Mouse (Mus musculus) intestine, embryonic 16.5 days (tissue): ENCODE measurements around the gene Bcl11b. TPM values are rescaled to one million over a fixed set of nuclear protein-coding genes. Genes with fewer than 3 reads are reported as not detected.

Experiments
- ATAC-seq: fragments of 200-750 bp; cut with Nextera tagmentation; 2 replicates; pipeline ENCODE4 v1.8.0; 2017; ENCODE audit warnings: moderate TSS enrichment, moderate library complexity
- H3K27ac ChIP-seq: fragments of 300-500 bp; sonication (generic); 2 replicates; pipeline ENCODE4 v1.5.1; 2014; ENCODE audit warnings: mild to moderate bottlenecking, low read length
- H3K27me3 ChIP-seq: fragments of 300-500 bp; sonication (generic); replicated peaks from 2 replicates; pipeline ENCODE4 v1.6.1; 2014; ENCODE audit warnings: low read length, control low read depth, mixed read lengths; ENCODE audit not compliant: control insufficient read depth, insufficient read depth
- H3K36me3 ChIP-seq: fragments of 300-500 bp; sonication (generic); 2 replicates; pipeline ENCODE4 v1.6.1; 2014; ENCODE audit warnings: low read length, control low read depth; ENCODE audit not compliant: control insufficient read depth, insufficient read depth
- H3K4me1 ChIP-seq: fragments of 300-500 bp; sonication (generic); 2 replicates; pipeline ENCODE4 v1.6.1; 2014; ENCODE audit warnings: low read length, control low read depth, mixed read lengths; ENCODE audit not compliant: control insufficient read depth, insufficient read depth
- H3K4me2 ChIP-seq: fragments of 300-500 bp; sonication (generic); 2 replicates; pipeline ENCODE4 v1.6.1; 2014; ENCODE audit warnings: low read depth, low read length, control low read depth
- H3K4me3 ChIP-seq: fragments of 300-500 bp; sonication (generic); 2 replicates; pipeline ENCODE4 v1.5.1; 2014; ENCODE audit warnings: mild to moderate bottlenecking, low read length
- H3K9ac ChIP-seq: fragments of 300-500 bp; sonication (generic); 2 replicates; pipeline ENCODE4 v1.6.1; 2014; ENCODE audit warnings: low read depth, low read length
- H3K9me3 ChIP-seq: fragments of 300-500 bp; sonication (generic); 2 replicates; pipeline ENCODE4 v1.6.1; 2016; ENCODE audit warnings: low read length, control low read depth; ENCODE audit not compliant: control insufficient read depth
- WGBS: fragments of 180-500 bp; shearing (Covaris S2); extraction: QIAGEN DNeasy Blood & Tissue Kit; methylation state at CpG from one replicate; pipeline ENCODE4 v1.1.7; 2014; 5-methylcytosine and 5-hydroxymethylcytosine counted together
- polyA plus RNA-seq: library from polyadenylated mRNA; unstranded; fragments of >200 nt; fragmentation: Nextera tagmentation; extraction: Ambion mirVana; gene quantifications from 2 replicates; pipeline ENCODE4 v1.2.1, GENCODE M21; 2015

Bcl11b gene
- polyA plus RNA-seq, 1 experiment from 2014 or later: 3.4 TPM

DNA sequence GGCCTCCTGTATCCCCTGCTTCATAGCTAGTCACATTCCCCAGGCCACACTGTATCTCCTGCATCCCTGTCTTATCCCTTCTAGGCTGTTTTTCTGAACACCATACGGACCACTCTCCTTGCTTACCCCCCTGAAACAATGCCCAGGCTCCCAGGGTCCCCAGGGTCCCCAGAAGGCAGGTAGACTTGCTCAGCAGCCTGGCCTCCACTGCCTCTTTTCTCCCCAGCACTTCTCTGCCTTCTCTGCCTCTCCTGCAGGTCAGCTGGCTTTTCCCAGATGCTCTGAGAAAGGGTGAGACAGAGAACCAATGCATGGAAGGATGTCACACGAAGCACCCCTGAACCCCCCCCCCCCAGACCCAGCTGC is 2.7 kb downstream of the Bcl11b start:
- no peaks in the 10 kb centered on the region for H3K36me3 ChIP-seq
- no peaks in the 10 kb centered on the region for H3K9me3 ChIP-seq

DNA sequence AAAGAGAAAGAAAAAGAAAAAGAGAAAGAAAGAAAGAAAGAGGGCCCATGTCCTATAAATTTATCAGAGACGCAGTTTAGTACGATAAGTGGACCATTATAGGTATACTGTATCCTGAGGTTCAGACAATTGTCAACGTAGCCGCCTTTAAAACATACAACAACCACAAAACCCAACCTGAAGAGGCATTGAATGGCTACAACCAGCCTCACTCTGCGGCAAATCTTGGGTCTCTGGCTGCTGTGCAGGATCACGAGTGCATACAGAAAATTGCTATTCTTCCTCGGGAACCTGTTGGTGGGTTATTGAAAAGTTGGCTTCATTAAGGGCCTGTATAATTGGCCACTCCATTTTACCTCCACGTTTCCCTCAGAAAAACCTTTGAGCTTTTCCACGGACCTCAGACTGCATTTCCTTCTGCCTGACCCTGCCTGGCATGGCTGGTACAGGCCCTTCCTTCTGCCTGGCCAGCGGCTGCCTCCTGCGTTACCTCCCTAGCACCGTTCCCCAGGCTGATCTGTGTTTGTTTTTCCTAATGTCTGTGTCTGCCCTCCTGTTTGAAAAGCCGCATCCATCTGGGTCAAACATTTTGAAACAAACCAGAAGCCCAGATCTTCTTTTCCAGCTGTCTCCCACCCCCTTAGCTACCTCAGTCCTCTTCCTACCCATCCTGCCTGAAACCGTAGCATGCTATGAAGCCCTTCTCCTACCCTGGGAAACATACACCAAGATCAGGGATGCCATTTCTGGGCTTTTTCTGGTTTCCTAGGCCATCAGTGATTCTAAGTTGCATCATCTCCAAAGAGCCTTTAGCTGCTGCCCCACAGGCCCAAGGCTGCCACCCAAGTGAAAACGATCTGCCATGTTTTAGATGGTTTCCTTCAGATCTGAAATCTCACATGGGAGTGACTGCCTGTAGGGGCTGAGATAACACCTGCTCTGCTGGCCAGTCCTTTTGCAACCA is 3.4 kb downstream of the Bcl11b start:
- no peaks in the 10 kb centered on the region for H3K36me3 ChIP-seq
- ATAC-seq: no peak
- 63% methylated on average over 15 of the region's 15 CpGs for WGBS
- H3K9ac ChIP-seq: peak overlapping the region; percentile 93
- H3K9me3 ChIP-seq: no peaks in the 10 kb centered on the region
- 0 out of 2 replicates have a peak, but pooled peaks cover 3% of the 10 kb centered on the region for H3K27me3 ChIP-seq
- H3K27ac ChIP-seq: no peak overlapping the region
- peaks cover 20% of the 10 kb centered on the region for H3K4me1 ChIP-seq
- peak overlapping the region; percentile 89 for H3K4me3 ChIP-seq
- peak overlapping the region; percentile 89 for H3K4me2 ChIP-seq

More for the DNA sequence above, 2.7 kb downstream of the Bcl11b start:
- H3K27ac ChIP-seq: no peak overlapping the region
- H3K4me2 ChIP-seq: peak overlapping the region; percentile 89
- peak overlapping the region; percentile 89 for H3K4me3 ChIP-seq
- H3K27me3 ChIP-seq: peaks cover 7% of the 10 kb centered on the region; the same call in 1 of the 2 replicates
- H3K9ac ChIP-seq: peak overlapping the region; percentile 93
- WGBS: 31% methylated on average over 2 of the region's 2 CpGs
- peaks cover 27% of the 10 kb centered on the region for H3K4me1 ChIP-seq
- ATAC-seq: no peak

DNA sequence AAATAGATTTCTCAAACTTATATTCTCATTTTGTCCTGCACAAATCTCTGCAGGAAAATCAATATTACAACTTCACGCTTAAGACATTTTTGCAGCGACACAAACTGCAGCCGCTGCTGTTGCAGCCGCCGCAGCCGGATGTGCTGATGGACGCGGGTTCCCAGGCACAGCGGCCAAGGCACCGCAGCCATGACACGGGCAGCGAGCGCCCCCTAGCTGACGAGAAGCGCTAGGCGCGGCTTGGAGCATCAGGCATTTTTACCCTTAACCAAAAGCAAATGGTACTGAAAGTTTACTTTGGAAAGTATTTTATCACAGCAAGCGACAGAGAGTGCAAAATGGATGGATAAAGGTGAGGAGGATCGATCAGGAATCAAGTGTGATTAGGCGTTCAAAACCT is 4.7 kb downstream of the Bcl11b start:
- H3K27me3 ChIP-seq: no peaks in the 10 kb centered on the region
- no peak overlapping the region for H3K9ac ChIP-seq
- no peak overlapping the region for H3K27ac ChIP-seq
- H3K4me1 ChIP-seq: peaks cover 18% of the 10 kb centered on the region
- 2% methylated on average over 20 of the region's 20 CpGs for WGBS
- ATAC-seq: 0 out of 2 replicates have a peak, but pooled peaks have one; percentile 35
- H3K9me3 ChIP-seq: no peaks in the 10 kb centered on the region
- peak overlapping the region; percentile 15; the same call in 1 of the 2 replicates for H3K4me3 ChIP-seq
- H3K4me2 ChIP-seq: peak overlapping the region; percentile 39; the same call in 1 of the 2 replicates
- H3K36me3 ChIP-seq: no peaks in the 10 kb centered on the region

DNA sequence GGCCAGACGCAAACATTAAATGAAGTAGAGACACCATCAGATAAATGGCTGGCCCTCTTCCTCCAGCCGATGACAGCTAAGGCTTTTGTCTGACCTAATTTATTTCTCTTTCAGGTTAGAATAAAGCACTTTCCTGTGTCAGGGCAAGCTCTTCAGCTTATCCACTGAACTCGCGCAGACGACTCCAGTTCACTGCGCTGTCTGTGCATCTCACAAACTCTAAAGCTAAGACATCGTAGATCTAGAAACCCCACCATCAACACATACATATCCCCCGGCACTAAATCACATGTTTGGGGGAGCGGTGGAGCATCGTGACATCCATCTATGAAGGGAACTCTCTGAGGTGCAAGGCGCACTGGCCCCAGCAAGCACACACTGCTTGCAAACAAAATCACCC is 5.5 kb downstream of the Bcl11b start:
- peaks cover 18% of the 10 kb centered on the region for H3K4me1 ChIP-seq
- 62% methylated on average over 11 of the region's 11 CpGs for whole genome bisulfite sequencing
- no peak overlapping the region for H3K9ac ChIP-seq
- no peak overlapping the region for H3K27ac ChIP-seq
- no peak for ATAC-seq
- peak overlapping the region; percentile 39; the same call in 1 of the 2 replicates for H3K4me2 ChIP-seq
- H3K4me3 ChIP-seq: no peak overlapping the region
- no peaks in the 10 kb centered on the region for H3K36me3 ChIP-seq
- H3K27me3 ChIP-seq: no peaks in the 10 kb centered on the region
- no peaks in the 10 kb centered on the region for H3K9me3 ChIP-seq

DNA sequence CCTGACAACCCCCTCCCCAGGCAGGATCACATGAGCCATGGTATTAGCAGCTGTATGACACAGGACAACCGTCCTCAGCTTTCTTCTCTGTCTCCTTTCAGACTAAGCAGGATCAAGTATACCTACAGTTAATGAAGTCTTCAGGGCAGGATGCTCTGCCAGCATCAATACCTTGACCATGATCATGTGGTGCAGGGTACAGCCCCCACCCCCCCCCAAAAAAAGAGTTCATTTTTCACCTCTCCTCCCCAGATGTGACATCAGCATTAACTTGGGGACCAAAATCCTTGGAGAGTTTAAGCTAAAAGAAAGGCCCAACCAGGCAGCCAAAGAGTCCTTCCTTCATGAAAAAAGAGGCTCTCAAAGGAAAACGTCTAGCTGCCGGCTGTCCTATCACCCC is 6.2 kb downstream of the Bcl11b start:
- H3K27me3 ChIP-seq: no peaks in the 10 kb centered on the region
- no peak overlapping the region for H3K4me3 ChIP-seq
- no peaks in the 10 kb centered on the region for H3K36me3 ChIP-seq
- peaks cover 18% of the 10 kb centered on the region for H3K4me1 ChIP-seq
- H3K4me2 ChIP-seq: no peak overlapping the region
- ATAC-seq: no peak
- no peak overlapping the region for H3K9ac ChIP-seq
- WGBS: 46% methylated on average over 3 of the region's 3 CpGs
- no peaks in the 10 kb centered on the region for H3K9me3 ChIP-seq
- no peak overlapping the region for H3K27ac ChIP-seq

DNA sequence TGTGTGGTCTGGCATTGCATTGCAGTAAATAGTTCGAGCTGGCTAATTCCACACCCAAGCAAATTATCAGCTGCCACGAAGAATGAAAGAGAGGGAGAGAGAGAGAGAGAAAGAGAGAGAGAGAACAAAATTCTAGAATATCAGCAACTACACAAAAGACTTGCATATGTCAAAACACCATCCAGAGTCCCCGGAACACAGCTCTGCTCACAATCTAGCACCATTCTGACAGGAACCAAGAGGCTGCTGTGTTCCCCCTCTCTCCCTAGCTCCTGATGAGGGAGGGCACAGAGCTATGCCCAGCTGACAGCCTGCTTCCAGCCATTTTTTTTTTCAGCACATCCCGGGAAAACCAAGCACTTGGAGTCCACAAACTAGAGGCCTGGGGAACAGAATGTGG is 6.6 kb downstream of the Bcl11b start:
- Histone ChIP-seq H3K27ac (no peak overlapping the region), H3K9ac (no peak overlapping the region), H3K4me1 (peaks cover 15% of the 10 kb centered on the region), H3K4me2 (no peak overlapping the region), H3K9me3 (no peaks in the 10 kb centered on the region), H3K4me3 (no peak overlapping the region), H3K36me3 (no peaks in the 10 kb centered on the region), H3K27me3 (no peaks in the 10 kb centered on the region)
- 55% methylated on average over 4 of the region's 4 CpGs for whole genome bisulfite sequencing
- no peak for ATAC-seq

DNA sequence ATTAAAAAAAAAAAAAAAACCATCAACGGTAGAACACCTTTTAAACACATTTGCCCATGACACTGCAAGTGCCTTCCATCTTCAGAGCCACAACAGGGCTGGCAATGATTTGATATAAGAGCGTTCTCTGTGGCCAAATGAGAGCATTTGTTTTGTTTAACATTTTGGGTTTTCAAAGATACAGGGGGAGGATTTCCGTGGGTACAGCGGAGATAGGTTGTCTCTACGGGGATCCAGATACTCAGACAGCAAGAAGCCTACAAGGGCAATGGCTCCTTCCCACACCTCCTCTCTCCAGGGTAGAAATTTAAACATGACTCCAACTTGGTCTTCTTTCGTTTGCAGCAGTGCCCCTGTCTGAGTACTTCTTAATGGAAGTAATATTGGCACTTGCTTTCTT is 7.2 kb downstream of the Bcl11b start:
- H3K4me2 ChIP-seq: no peak overlapping the region
- H3K36me3 ChIP-seq: no peaks in the 10 kb centered on the region
- H3K27ac ChIP-seq: no peak overlapping the region
- no peaks in the 10 kb centered on the region for H3K27me3 ChIP-seq
- peaks cover 15% of the 10 kb centered on the region for H3K4me1 ChIP-seq
- 76% methylated on average over 6 of the region's 6 CpGs for WGBS
- no peak overlapping the region for H3K9ac ChIP-seq
- no peak for ATAC-seq
- no peaks in the 10 kb centered on the region for H3K9me3 ChIP-seq
- H3K4me3 ChIP-seq: no peak overlapping the region

DNA sequence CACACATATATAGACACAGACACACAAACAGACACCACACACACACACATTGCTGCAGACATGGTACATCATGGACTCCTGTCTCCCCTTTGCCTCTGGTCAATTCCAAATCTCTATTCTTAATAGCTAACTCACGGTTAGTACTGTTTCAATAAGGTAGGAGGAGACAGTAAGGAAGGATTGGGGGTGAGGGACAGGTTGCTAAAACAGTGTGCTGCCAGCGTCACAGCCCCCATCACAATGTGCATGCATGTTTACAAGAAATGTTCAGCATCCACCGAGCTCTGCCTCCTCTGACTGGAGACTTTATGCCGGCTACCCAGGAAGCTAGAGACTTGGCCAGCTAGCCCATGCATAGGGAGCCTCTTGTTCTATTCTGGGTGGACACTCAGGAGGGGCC is 9.0 kb downstream of the Bcl11b start:
- no peaks in the 10 kb centered on the region for H3K27me3 ChIP-seq
- no peak for ATAC-seq
- no peak overlapping the region for H3K4me2 ChIP-seq
- H3K4me1 ChIP-seq: peaks cover 17% of the 10 kb centered on the region
- no peak overlapping the region for H3K4me3 ChIP-seq
- peaks cover 2% of the 10 kb centered on the region; the same call in 1 of the 2 replicates for H3K36me3 ChIP-seq
- no peaks in the 10 kb centered on the region for H3K9me3 ChIP-seq
- no peak overlapping the region for H3K27ac ChIP-seq
- no peak overlapping the region for H3K9ac ChIP-seq
- WGBS: 52% methylated on average over 4 of the region's 4 CpGs

DNA sequence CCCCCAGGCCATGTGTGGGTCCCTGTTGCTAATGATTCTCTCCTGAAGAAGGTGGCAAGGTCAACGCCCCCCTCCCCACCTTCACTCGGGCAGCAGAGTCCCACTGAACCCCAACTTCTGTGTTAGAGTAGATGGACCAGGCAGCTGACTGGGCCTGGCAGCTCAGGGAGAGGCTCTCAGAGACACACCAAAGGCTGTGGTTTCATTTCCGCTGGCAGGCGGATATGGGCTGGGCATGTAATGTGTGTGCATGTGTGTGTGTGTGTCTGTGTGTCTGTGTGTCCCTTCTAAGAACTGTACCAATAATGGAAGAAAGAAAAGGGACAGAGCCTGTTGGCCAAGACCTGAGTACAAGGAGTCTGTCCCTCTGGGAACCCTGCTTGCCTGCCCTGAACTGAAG is 10.4 kb downstream of the Bcl11b start:
- Histone ChIP-seq H3K9me3 (no peaks in the 10 kb centered on the region), H3K27me3 (no peaks in the 10 kb centered on the region), H3K9ac (no peak overlapping the region), H3K4me2 (no peak overlapping the region), H3K4me3 (no peak overlapping the region), H3K4me1 (peaks cover 11% of the 10 kb centered on the region), H3K36me3 (peaks cover 5% of the 10 kb centered on the region; the same call in 1 of the 2 replicates), H3K27ac (no peak overlapping the region)
- no peak for ATAC-seq
- WGBS: 76% methylated on average over 4 of the region's 4 CpGs
